Mouse (Mus musculus): ENCODE data around the gene Alg14.

The Alg14 gene

GRCm38 (mm10) chr3:121407417-121407816 lies 115.8 kb downstream of the Alg14 start:
- DNase-seq (ENCODE audit: low spot score) = no peak

GRCm38 (mm10) chr3:121408386-121408785 lies 116.8 kb downstream of the Alg14 start:
- DNase-seq (ENCODE audit: low spot score) = no peak

- DNase-seq (ENCODE audit: low spot score) = no peak
Observed at GRCm38 (mm10) chr3:121411450-121411849, 119.9 kb downstream of the Alg14 start.

Measured in testis, postnatal 10 days (tissue).